Mouse (Mus musculus) ovary, adult 18-20 months (tissue): Measurements from ENCODE around the gene R3hcc1l.
A peak's percentile ranks its signal among the peaks of the same experiment; 100 is the strongest.

Experiments
- DNase-seq: peaks from one replicate; pipeline ENCODE4 v3.0.0; 2022; ENCODE audit warnings: low spot score, mixed read lengths

Gene R3hcc1l

DNA sequence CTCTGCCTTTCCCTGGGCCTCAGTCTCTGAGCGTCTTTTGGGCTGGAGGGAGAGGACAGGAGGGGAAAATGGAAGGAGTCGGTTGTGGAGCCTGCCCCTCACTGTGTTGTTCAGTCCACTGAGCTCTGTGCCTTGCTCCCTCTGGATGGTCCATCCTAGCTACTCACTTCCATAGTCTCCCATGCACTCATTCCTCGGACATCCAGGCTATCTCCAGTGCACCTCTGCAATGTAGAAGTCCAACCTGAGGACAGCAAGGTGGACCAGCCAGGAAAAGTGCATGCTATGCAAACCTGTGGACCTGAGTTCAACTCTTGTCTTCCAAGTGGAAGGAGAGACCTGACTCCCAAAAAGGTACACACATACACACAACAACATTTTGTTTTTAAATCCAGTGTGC lies 82.0 kb downstream of the R3hcc1l start:
- DNase-seq = no peak

DNA sequence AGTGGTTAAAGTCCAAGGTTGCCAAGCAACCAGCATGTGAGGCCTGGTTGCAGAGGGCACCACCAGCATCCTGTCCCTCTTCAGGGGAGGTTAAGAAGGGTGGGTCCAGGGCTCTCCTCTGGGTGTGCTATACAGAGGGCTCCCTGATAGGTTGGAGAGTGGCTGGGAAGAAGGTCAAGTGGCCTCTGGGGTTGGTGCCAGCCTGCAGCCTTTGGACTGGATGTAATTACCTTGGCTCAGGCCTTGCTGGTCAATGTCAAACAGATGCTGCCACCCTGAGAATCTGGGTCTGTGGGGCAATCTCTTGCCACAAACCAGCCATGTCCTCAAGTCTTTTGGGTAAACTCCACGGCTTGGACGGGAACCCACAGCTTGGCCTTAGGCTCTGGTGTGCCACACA lies 82.9 kb downstream of the R3hcc1l start:
- DNase-seq = no peak

DNA sequence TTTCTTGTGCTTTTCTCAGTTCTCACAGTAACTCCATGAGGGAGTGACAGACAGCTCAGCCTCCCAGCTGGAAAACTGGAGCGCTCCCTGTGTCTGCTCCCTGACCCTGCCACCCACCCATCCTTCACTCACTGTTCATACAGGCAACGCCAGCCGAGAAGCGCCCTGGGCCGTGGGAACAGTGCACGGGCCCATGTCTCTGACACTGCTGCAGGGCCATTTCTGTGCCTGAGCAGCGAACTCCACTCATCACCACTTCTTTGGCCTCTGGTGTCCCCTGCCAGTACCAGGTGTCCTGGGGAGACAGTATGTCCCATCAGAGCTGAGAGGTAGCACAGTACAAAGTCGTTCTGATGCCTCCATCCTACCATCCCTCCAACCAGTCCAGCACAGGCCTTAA lies 83.5 kb downstream of the R3hcc1l start:
- DNase-seq = no peak

DNA sequence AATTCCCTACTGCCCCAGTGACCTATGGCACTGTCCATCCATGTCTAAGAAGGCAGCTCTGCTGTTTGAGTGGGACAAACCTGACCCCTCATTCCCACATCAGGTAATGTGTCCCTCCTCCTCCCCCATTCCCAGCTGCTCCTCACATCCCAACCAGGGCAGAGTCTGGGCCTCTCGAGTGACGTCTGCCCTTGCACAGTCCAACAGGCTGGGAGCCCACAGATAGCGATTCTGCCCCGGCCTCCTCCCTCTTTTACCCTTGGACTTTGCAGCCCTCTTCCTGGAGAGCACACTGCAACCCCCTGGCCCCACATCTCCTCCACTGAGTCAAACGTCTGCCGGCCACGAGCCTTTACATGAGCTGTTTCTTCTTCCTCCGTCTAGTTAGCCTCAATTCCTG lies 84.0 kb downstream of the R3hcc1l start:
- DNase-seq = no peak

DNA sequence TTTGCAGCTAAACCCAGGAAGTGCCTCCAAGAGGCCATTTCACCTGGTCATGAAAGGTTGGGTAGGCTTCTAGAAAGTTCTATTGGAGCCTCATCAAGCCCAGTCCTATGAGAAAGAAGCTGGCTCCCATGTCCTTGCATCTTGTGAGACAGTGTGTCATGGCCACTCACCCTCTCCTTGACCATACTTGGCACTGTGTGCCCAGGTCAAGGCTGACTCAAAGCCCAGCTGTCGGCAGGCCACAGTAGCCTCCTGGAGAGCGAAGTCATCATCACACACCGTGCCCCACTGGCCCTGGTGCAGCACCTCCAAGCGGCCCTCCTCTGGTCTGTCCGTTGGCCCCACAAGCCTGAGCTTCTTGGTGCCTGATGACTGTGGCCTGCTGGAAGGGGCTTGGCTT lies 89.5 kb downstream of the R3hcc1l start:
- no peak for DNase-seq

DNA sequence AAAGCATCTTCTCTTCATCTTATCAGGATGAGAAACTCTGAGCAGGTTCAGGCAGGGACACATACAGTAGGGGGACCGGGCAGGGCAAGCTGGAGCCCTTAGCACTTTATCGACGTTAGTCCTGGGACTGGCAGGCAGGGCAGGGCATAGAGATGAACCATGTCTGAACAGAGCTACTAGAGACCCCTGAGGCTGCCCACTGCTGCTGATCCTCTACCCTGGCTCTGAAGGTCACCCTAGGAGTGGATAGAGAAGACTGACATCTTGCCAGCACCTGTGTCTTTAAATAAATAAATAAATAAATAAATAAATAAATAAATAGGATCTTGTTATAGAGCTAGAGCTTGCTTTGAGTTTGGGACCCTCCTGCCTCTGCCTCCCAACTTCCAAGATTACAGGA lies 91.2 kb downstream of the R3hcc1l start:
- no peak for DNase-seq

DNA sequence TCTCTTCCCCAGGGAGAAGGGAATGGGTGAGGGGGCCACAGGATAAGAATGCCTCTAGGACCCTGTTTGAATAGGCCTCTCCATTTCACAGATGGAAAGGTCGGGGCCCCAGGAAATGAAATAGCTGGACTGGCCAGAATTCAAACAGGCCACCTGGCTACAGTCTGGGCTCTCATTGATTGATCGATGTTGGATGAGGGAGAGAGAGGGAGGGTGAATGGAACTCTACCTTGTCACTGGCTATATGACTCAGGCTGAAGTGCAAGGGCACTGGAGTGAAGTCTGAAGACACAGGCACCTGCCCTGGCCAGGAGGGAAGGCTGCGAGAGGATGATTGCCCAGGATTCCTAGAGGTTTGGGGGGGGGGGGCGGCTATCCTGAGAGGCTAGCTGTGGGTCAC lies 93.2 kb downstream of the R3hcc1l start:
- no peak for DNase-seq

DNA sequence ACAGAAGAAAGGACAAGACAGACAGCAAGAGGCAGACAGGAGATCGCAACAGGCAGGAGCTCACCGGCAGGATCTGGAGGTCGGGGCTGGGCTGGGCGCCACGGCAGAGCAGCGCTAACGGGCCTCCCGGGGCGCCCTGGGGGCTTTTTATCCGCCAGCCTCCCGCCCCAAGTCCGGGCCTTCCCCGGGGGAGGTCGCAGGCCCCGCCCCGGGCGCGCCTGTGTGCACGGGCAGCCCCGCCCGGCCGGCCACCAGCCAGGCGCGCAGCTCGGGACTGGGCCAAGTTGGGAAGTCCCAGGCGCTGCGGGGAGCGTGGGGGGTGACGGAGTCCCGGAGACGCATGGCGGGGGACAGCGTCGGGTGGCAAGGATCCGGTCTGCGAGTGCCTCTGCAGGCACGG lies 94.1 kb downstream of the R3hcc1l start, which contains the start of gene Loxl4:
Loxl4 (minus strand) TSS at position 160 of the 400 bp plus-strand sequence.
- DNase-seq = peak; percentile 54

DNA sequence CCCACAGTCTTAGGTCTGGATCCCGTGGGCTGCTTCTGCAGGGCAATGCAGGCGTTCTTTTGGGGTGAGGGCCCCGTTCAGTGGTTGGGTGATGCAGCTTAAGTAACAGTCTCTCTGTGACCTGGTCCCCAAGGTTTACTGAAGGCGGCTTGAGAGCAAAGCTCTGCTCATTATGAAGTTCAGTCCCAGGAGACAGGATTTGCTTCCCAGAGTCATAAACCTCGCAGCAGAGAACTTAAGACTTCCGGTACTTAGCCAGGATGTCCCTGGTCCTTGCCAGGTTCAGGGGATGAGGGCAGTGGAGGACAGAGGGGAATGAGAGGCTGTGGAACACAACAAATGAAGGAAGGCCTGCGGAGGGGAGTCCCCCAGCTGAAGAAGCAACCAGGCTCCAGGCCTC lies 94.6 kb downstream of the R3hcc1l start:
- no peak for DNase-seq

DNA sequence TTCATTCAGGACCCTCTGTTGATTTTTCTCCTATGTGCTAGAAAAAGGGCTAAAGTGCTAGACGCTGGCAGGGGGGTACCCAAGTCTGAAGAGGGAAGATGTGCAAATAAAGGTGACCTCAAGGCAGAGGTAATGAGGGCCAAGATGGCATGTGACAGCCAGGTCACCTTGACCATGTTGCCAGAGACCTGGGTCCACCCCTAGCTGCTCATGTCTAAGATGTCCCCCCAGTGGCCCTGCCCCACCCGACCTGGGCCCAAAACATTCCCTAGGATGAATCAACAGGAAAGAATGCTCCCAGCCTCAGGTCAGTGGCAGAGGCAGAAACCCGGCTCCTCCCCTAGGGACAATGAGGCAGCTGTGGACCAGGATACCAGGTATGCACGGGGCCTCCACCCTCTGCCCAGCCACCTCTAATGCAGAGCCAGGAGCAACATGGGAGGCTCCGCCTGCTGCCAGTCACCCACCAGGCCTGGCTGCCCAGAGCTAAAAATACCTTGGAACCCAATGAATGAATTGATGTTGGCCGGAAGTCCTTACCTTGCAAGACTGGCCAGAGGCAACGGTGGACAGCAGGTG lies 95.2 kb downstream of the R3hcc1l start:
- DNase-seq = no peak

DNA sequence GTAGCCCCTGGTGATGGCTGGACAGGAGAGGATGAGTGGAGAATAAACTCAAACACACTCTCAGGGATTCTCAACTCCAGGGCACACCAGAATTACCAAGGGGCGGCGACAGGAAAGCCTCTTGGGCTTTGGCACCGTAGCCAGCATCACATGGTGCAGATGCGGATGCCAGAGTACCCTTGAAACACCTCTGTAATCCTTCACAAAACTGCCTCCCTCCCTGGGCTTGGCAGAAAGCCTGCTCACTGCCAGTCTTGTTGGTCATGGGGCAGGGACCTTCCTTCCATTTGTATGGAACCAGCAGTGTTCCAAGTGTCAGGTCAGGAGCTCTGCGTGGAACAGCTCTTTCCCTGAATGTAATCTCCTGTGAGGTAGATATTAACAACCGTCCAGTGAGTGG lies 109.5 kb downstream of the R3hcc1l start:
- DNase-seq = no peak

DNA sequence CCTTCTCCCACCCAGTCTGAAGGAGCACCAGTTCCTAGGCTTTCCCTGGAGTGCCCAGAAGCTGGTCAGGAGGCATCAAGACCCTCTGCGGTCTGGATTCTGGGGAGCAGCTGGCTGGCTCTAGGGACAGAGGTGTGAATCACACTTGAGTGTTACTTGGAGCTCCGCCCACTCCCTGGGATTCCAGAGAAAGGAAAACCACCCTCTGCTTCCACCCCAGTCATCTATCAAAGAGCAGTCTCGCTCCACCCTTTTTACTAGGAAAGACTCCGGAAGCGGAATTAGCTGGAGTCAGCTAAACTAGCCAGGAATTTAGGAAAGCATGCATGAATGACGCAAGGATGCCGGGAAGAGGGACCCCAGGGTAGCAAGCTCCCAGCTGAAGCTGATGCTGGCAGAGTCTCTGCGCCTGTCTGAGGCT lies 113.0 kb downstream of the R3hcc1l start:
- no peak for DNase-seq

DNA sequence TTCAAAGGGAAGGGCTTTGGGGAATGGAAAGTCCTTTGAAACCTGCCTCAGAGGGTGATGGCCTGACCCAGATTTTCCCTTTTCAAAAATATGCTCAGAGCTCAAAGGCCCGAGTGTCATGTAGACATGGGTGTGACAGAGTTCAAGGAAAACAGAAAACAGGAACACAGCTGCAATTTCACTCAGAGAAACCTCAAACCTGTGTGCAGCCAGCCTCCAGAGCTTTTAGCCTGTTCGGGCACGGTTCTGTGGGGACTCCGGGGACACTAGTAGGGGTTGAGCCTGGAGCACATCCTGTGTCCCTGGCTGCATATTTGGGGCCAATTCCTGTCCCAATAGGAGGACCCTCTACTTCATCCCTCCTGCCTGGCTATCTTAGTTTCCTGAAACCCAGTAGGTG lies 113.7 kb downstream of the R3hcc1l start:
- no peak for DNase-seq

DNA sequence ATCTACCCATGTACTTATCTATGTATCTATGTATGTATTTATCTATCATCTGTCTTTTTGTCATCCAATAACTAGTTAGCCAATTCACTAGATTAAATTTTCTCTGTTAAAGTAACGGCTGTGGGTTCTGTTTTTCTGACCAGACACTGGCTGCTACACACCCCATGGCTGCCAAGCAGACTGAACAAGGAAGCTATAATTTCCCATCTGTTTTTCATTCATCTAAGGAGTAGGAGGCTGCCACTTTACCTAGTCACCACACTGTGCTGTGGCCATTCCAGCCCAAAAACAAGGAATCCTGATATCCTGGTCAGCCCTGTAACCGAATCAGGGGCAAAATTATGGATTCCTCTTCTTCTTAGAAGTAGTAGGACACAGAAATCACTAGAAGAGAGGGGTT lies 115.1 kb downstream of the R3hcc1l start:
- no peak for DNase-seq

DNA sequence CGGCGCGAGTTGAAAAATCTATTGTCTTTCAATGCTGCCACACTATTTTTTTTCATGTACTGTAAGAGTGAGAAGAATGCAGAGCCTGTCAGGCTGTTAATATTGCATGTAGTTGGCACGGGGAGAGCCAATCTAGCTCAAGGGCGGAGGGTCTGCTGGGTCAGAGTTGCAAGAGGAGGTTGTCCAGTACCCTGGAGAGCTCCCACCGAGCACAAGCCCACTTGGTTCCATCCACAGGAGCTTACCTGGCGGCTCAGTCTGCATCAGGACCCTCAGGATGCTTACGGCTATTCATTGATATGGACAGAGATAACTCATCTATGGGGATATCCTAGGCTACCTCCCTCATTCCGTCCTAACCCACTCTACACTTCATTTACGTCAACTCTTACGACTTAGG lies 118.1 kb downstream of the R3hcc1l start:
- no peak for DNase-seq

DNA sequence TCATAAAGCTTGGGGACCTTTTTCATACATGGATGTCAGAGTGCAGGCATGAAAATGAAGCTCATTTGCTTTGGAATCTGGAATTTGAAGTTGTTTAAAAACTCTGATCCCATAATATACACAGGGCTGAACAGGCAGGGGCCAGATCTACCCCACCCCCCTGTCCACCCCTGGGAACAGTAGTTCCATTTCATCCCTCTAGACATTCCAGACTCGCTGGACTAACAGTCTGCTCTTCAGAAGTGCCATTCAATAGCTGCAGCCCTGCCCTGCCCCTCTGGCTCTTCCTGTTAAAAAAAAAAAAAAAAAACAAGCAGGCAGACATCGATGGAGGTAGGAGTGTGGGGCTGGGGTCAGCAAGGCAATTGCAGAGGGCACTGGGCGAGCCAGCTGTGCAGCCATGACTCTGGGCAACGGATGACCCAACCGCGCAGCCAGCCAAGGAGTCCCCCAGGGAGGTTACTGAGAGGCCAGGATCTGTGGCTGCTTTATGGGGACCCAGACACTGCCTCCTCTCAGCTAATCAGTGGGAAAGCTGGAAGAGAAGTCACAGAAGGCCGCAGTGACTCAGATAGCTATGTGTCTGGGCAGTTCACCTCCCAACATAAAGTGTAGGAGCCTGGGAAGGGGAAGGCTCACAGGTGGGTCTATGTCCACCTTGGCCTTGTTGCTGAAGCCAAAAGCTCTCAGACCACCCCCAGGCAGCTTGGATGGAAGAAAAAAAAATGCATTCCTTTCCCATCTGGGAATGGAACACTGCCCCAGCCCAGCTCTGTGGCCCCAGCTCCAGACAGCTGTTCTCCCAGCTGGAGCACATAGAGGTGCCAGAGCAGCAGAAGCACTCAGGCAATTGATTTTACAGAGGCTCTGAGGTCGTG lies 120.3 kb downstream of the R3hcc1l start:
- DNase-seq = no peak

DNA sequence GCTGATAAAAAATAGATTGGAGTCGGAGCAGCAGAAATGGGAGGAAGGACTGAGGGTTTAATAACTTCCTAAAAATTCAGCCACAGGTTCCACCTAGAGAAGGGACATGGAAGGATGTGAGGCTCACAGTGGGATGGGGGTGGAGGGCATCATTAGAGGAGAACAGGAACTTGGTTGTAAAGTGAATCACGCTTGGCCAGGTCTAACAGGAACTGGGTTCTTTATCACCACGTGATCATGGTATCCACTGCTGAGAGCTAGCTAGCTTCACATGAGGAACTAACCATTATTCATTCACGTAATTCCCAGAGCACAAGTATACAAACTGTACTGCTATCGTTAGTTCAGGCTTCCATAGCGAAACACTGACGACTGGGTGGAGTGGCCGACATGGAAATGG lies 121.0 kb downstream of the R3hcc1l start:
- DNase-seq = no peak

DNA sequence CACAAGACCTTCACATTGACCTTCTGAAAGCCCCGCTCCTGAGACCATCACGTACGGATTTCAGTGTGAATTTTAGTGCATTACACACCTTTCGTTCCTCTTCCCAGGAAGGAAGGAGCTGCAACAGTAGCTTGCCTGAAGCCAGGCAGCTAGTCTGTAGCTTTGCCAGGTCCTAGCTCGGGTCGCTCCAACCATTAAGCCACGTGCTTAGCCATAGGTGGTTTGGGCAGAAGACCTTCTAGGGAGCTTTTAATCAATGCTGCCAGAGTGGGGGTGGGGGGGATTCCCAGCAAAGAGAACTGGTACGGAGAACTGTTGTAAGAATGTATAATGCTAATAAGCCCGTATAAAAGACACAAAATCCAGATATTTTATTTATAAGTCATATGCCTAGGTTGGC lies 121.7 kb downstream of the R3hcc1l start:
- no peak for DNase-seq
